9 mouse cellular contexts compared by ENCODE assay signal in the genomic region with DNA sequence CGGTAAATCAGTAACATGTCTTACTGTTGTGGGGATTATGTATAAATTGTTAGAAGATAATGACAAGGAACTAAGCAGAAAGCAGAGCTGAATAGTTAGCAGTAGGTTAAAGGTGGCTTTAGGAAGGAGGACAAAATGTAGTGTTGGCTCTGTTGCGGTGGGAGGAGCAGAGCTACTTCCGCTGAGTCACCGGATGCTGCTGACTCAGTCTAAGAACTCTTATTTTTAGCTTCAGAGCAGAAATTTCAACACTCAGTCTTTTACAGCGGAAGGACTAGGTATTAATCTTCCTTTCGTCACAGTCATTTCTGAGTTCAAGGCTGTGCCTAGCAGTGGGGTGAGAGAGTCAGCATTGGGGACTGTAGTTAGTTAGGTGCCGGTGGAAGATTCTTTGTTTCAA.
A peak's percentile ranks its signal among the peaks of the same experiment; 100 is the strongest.
DNase-seq lines count a peak whose midpoint lies in the region; TF ChIP-seq lines count a peak whose summit lies in the region.
"Had no signal": no experiment of that assay in that cellular context is flagged by ENCODE, and none has a peak within 500 bp of the region (broad histone marks: within the 10 kb centered on the region; RNA-seq: fewer than 3 reads in every experiment).

No protein-coding gene starts in this region.

- TF ChIP-seq POLR2A in bone marrow macrophage, adult 2 months (IDR thresholded peaks at IDR 0.05; ENCODE audit: borderline replicate concordance, low read depth, low read length) = no peak

- peak; percentile 18 to 46 for DNase-seq in heart, adult 18-20 months
- DNase-seq in heart, postnatal 4 days = no peak
- peak; percentile 18 to 31 for DNase-seq in kidney, postnatal 36 days
- DNase-seq in spleen, postnatal 36 days (ENCODE audit: low spot score in 2 of 2) = peak; percentile 27 to 56
- no peak for DNase-seq in frontal cortex, postnatal 25 days (ENCODE audit: low spot score in 2 of 2)
- no peak for DNase-seq in testis, postnatal 10 days (ENCODE audit: low spot score)
- DNase-seq in layer of hippocampus, adult 2 months (ENCODE audit: low spot score in 2 of 2) = no peak

- H3K27ac ChIP-seq in bone marrow macrophage, adult 2 months (ENCODE audit: insufficient read depth, low read depth, low read length) = peak overlapping the region; percentile 81
- no peak overlapping the region for H3K27ac ChIP-seq in layer of hippocampus, adult 2 months
- H3K27ac ChIP-seq: embryonic facial prominence, embryonic 15.5 days had no signal

- TF ChIP-seq CTCF in bone marrow macrophage, adult 2 months (IDR thresholded peaks at IDR 0.05; ENCODE audit: low read depth, low read length) = no peak
- TF ChIP-seq CTCF in layer of hippocampus, adult 2 months (conservative IDR thresholded peaks at IDR 0.05) = no peak

- peaks cover 9% of the 10 kb centered on the region for H3K4me1 ChIP-seq in bone marrow macrophage, adult 2 months (ENCODE audit: control insufficient read depth, insufficient read depth, low read length)
- H3K4me1 ChIP-seq: embryonic facial prominence, embryonic 15.5 days had no signal

- no peak overlapping the region for H3K4me3 ChIP-seq in bone marrow macrophage, adult 2 months (ENCODE audit: insufficient read depth, low read length)
- no peak overlapping the region for H3K4me3 ChIP-seq in layer of hippocampus, adult 2 months
- H3K4me3 ChIP-seq: embryonic facial prominence, embryonic 15.5 days had no signal

Comparison
In these comparisons a context has a peak if more than half of its experiments do, and no peak if none do; other contexts are left out.
1. DNase-seq: peak in heart, adult 18-20 months (2 of 2), kidney, postnatal 36 days (2 of 2) and spleen, postnatal 36 days (2 of 2); none in heart, postnatal 4 days (single experiment), frontal cortex, postnatal 25 days (0 of 2), testis, postnatal 10 days (single experiment) and layer of hippocampus, adult 2 months (0 of 2).